Mouse (Mus musculus) limb, embryonic 12.5 days (tissue): ENCODE data around the gene Agrp. TPM values are rescaled to one million over a fixed set of nuclear protein-coding genes. Genes with fewer than 3 reads are reported as not detected.

Experiments used
- ATAC-seq: fragments of 200-750 bp; cut with Nextera tagmentation; 2 replicates; pipeline ENCODE4 v1.8.0; 2017; ENCODE audit warnings: low read depth, moderate TSS enrichment; ENCODE audit not compliant: insufficient number of reproducible peaks, insufficient read depth, low FRiP score, low TSS enrichment
- H3K27ac ChIP-seq: fragments of 300-500 bp; sonication (generic); 2 replicates; pipeline ENCODE4 v1.5.1; 2016; ENCODE audit warnings: mild to moderate bottlenecking, moderate library complexity
- H3K27me3 ChIP-seq: fragments of 300-500 bp; sonication (generic); 2 replicates; pipeline ENCODE4 v1.6.1; 2016; ENCODE audit warnings: mild to moderate bottlenecking, moderate library complexity
- H3K36me3 ChIP-seq: fragments of 300-500 bp; sonication (generic); 2 replicates; pipeline ENCODE4 v1.6.1; 2016; ENCODE audit warnings: mild to moderate bottlenecking, moderate library complexity
- H3K4me1 ChIP-seq: fragments of 300-500 bp; sonication (generic); replicated peaks from 2 replicates; pipeline ENCODE4 v1.6.1; 2016
- H3K4me2 ChIP-seq: fragments of 300-500 bp; sonication (generic); 2 replicates; pipeline ENCODE4 v1.6.1; 2016; ENCODE audit warnings: mild to moderate bottlenecking, moderate library complexity
- H3K4me3 ChIP-seq: fragments of 300-500 bp; sonication (generic); replicated peaks from 2 replicates; pipeline ENCODE4 v1.5.1; 2016; ENCODE audit warnings: mild to moderate bottlenecking
- H3K9ac ChIP-seq: fragments of 300-500 bp; sonication (generic); replicated peaks from 2 replicates; pipeline ENCODE4 v1.6.1; 2016; ENCODE audit warnings: mild to moderate bottlenecking, moderate library complexity
- H3K9me3 ChIP-seq: fragments of 300-500 bp; sonication (generic); 2 replicates; pipeline ENCODE4 v1.6.1; 2016; ENCODE audit warnings: mild to moderate bottlenecking, moderate library complexity
- WGBS: fragments of 180-500 bp; shearing (Covaris S2); methylation state at CpG from one replicate; pipeline ENCODE4 v1.1.7; 2016; 5-methylcytosine and 5-hydroxymethylcytosine counted together
- polyA plus RNA-seq: library from polyadenylated mRNA; unstranded; fragments of >200 nt; fragmentation: Nextera tagmentation; extraction: Ambion mirVana; gene quantifications from 2 replicates; pipeline ENCODE4 v1.2.1, GENCODE M21; 2016

Agrp gene
- polyA plus RNA-seq, result 0.97 and 1.4 TPM in 2 replicates

- no peaks in the 10 kb centered on the region for H3K36me3 ChIP-seq
- peak within 1 kb of the TSS; percentile 100 for H3K27ac ChIP-seq
- H3K4me3 ChIP-seq, result peak within 1 kb of the TSS; percentile 86
- H3K27me3 ChIP-seq, result no peaks in the 10 kb centered on the region
- peak within 1 kb of the TSS; percentile 98 for H3K9ac ChIP-seq
- peak within 1 kb of the TSS; percentile 89 for H3K4me2 ChIP-seq
- peak; percentile 42 for ATAC-seq
- WGBS, result under 1% methylated on average over 62 of the region's 63 CpGs
- no peaks in the 10 kb centered on the region for H3K9me3 ChIP-seq
- H3K4me1 ChIP-seq, result peaks cover 33% of the 10 kb centered on the region
Measured at GRCm38 (mm10) chr8:105636963-105637510, at the start of gene Agrp. Agrp (minus strand) TSS chr8:105637393.

GRCm38 (mm10) chr8:105686551-105686950 is 49.4 kb upstream of the Agrp start:
- peak overlapping the region; percentile 48; the same call in 1 of the 2 replicates for H3K4me2 ChIP-seq

GRCm38 (mm10) chr8:105685796-105686308 is 48.7 kb upstream of the Agrp start, which contains the start of gene Carmil2:
Carmil2 (plus strand) TSS chr8:105686274.
- peak within 1 kb of the TSS; percentile 48 for H3K4me2 ChIP-seq
- no peak within 1 kb of the TSS for H3K9ac ChIP-seq
- ATAC-seq, result peak; percentile 29; the same call in 1 of the 2 replicates
- H3K36me3 ChIP-seq, result peaks cover 38% of the 10 kb centered on the region
- H3K27ac ChIP-seq, result peak within 1 kb of the TSS; percentile 45; the same call in 1 of the 2 replicates
- peaks cover 9% of the 10 kb centered on the region for H3K4me1 ChIP-seq
- H3K27me3 ChIP-seq, result 0 out of 2 replicates have a peak, but pooled peaks cover 11% of the 10 kb centered on the region
- H3K9me3 ChIP-seq, result no peaks in the 10 kb centered on the region
- 7% methylated on average over 26 of the region's 26 CpGs for WGBS
- H3K4me3 ChIP-seq, result peak within 1 kb of the TSS; percentile 19

More at GRCm38 (mm10) chr8:105686551-105686950, 49.4 kb upstream of the Agrp start:
- Histone ChIP-seq H3K9me3 (no peaks in the 10 kb centered on the region), H3K27ac (peak overlapping the region; percentile 45; the same call in 1 of the 2 replicates), H3K36me3 (peaks cover 31% of the 10 kb centered on the region), H3K9ac (no peak overlapping the region), H3K4me3 (no peak overlapping the region), H3K4me1 (peaks cover 9% of the 10 kb centered on the region), H3K27me3 (0 out of 2 replicates have a peak, but pooled peaks cover 11% of the 10 kb centered on the region)
- 65% methylated on average over 6 of the region's 6 CpGs for WGBS
- no peak for ATAC-seq

DNA sequence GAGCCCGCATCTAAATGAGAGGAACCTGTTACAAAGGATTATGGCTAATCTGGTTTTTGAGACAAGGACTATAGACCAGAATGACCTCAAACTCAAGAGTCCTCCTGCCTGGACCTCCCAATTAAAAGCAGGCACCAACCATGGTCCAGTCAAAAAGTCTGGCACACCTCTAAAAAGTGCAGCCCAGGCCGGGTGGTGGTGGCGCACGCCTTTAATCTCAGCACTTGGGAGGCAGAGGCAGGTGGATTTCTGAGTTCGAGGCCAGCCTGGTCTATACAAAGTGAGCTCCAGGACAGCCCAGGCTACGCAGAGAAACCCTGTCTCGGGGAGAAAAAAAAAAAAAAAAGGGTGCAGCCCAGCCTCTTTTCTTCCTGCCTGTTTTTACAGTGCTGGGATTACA is 48.1 kb upstream of the Agrp start:
- Histone ChIP-seq H3K36me3 (peaks cover 43% of the 10 kb centered on the region), H3K27me3 (0 out of 2 replicates have a peak, but pooled peaks cover 11% of the 10 kb centered on the region), H3K4me3 (no peak overlapping the region), H3K27ac (no peak overlapping the region), H3K4me1 (peaks cover 9% of the 10 kb centered on the region), H3K9ac (no peak overlapping the region), H3K4me2 (peak overlapping the region; percentile 48), H3K9me3 (no peaks in the 10 kb centered on the region)
- 76% methylated on average over 7 of the region's 7 CpGs for WGBS
- no peak for ATAC-seq

DNA sequence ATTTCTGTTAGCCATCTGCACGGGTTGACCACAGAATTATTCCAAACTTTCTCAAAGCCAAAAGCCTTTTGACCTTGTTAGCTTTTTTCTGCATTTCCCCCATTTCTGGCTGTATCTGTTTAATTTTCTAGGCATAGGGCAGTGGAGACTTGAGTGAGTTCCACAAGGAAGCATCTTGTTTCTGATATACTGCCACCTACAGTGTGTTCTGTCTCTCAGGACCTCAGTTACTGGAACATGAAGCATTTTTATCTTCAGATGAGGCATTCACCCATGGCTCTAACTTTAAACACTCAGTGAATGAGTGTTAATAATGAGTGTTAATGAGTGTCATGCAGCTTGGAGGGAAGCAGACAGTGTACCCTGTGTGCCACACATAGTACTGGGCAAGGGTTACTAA is 40.7 kb upstream of the Agrp start:
- H3K27me3 ChIP-seq, result no peaks in the 10 kb centered on the region
- H3K4me3 ChIP-seq, result no peak overlapping the region
- no peak overlapping the region for H3K27ac ChIP-seq
- H3K9me3 ChIP-seq, result no peaks in the 10 kb centered on the region
- H3K36me3 ChIP-seq, result peaks cover 95% of the 10 kb centered on the region
- no peak for ATAC-seq
- 80% methylated on average over 1 of the region's 1 CpGs for WGBS
- H3K9ac ChIP-seq, result no peak overlapping the region
- no peaks in the 10 kb centered on the region for H3K4me1 ChIP-seq
- H3K4me2 ChIP-seq, result no peak overlapping the region

GRCm38 (mm10) chr8:105661167-105661566 is 24.0 kb upstream of the Agrp start:
- WGBS, result 87% methylated on average over 3 of the region's 3 CpGs
- no peaks in the 10 kb centered on the region for H3K9me3 ChIP-seq
- no peak for ATAC-seq
- no peak overlapping the region for H3K27ac ChIP-seq
- H3K4me1 ChIP-seq, result no peaks in the 10 kb centered on the region
- no peak overlapping the region for H3K4me3 ChIP-seq
- H3K9ac ChIP-seq, result no peak overlapping the region
- H3K4me2 ChIP-seq, result no peak overlapping the region
- peaks cover 41% of the 10 kb centered on the region for H3K36me3 ChIP-seq
- no peaks in the 10 kb centered on the region for H3K27me3 ChIP-seq

DNA sequence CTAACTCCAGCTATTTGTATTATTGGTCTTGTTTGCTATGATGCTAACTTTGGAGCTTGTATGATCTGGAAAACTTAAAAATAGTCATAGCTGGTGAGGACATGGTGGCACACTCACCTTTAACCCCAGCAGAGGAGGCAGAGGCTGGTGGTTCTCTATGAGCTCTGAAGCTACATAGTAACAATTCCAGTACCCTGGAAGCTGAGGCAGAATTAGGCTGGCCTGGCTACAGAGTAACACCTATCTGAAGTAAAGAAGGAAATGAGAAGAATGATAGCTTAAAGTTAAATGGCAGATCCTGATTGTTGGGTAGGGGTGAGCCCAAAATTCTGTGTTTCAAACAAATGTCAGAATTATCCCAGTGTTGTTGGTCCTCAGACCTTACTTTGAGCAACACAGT is 20.4 kb upstream of the Agrp start:
- Histone ChIP-seq H3K4me2 (no peak overlapping the region), H3K27ac (no peak overlapping the region), H3K9ac (no peak overlapping the region), H3K9me3 (no peaks in the 10 kb centered on the region), H3K36me3 (peaks cover 43% of the 10 kb centered on the region), H3K4me3 (no peak overlapping the region), H3K27me3 (no peaks in the 10 kb centered on the region), H3K4me1 (no peaks in the 10 kb centered on the region)
- ATAC-seq, result no peak

DNA sequence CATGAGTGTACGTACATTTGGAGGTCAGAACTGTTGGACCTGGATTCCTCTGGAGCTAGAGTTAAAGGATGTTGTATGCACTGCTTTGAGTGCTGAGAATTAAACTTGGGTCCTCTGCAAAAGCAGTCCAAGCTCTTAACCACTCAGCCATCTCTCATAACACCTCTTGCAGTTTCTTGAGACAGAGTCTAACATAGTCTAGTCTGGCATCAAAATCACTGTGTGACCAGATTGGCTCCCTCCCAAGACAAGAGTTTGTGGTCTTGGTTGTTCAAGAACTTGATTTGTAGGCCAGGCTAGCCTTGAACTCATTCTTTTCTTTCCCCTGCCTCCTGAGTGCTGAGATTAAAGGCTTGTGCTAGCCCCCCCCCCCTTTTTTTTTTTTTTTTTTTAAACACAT is 11.7 kb upstream of the Agrp start:
- Histone ChIP-seq H3K27me3 (no peaks in the 10 kb centered on the region), H3K4me3 (no peak overlapping the region), H3K4me2 (no peak overlapping the region), H3K9me3 (no peaks in the 10 kb centered on the region), H3K36me3 (peaks cover 76% of the 10 kb centered on the region), H3K27ac (no peak overlapping the region), H3K4me1 (no peaks in the 10 kb centered on the region), H3K9ac (no peak overlapping the region)
- no peak for ATAC-seq
- WGBS, result 96% methylated on average over 1 of the region's 1 CpGs

DNA sequence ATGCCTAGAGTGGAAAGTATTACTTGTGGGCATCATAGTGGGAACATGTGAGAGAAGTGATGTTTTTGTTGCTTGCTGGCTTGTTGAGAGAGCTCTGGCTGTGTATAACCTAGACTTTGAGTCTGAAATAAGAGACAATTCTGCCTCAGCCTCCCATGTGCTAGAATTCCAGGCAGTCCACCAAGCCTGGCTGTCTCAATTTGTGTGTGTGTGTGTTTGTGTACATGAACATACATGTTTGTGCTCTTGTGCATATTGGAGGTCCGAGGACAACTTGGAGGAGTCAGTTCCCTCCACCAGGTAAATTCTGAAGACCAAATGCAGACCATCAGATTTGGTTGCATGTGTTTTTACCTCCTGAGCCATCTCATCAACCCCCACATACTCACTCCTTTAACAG is 8.0 kb upstream of the Agrp start:
- Histone ChIP-seq H3K4me3 (no peak overlapping the region), H3K9ac (no peak overlapping the region), H3K4me2 (no peak overlapping the region), H3K4me1 (0 out of 2 replicates have a peak, but pooled peaks cover under 1% of the 10 kb centered on the region), H3K27ac (no peak overlapping the region), H3K27me3 (no peaks in the 10 kb centered on the region), H3K9me3 (no peaks in the 10 kb centered on the region), H3K36me3 (peaks cover 53% of the 10 kb centered on the region)
- no peak for ATAC-seq
- WGBS, result 88% methylated on average over 1 of the region's 1 CpGs

DNA sequence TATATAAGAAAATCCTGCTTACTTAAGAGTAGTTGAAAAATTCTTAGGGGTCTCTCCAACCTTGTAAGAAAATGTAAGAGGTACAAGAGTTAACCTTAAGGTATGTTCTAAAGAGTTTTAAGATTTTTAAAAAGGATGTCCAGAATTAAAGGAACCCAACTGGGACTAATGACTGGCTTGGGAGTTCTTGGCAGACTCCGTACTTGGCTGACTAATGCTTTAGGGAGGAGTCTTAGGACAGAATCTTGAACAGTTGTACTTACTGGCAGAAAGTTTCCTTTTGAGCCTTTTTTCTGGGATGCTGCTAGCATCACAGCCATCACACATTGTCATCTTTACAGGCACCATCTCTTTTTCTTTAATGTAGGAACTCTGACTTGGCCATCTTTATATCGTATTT is 3.3 kb upstream of the Agrp start:
- 89% methylated on average over 2 of the region's 2 CpGs for WGBS
- ATAC-seq, result no peak
- Histone ChIP-seq H3K9ac (no peak overlapping the region), H3K4me3 (no peak overlapping the region), H3K9me3 (no peaks in the 10 kb centered on the region), H3K4me1 (peaks cover 22% of the 10 kb centered on the region), H3K36me3 (peaks cover 19% of the 10 kb centered on the region), H3K27ac (no peak overlapping the region), H3K27me3 (no peaks in the 10 kb centered on the region), H3K4me2 (no peak overlapping the region)

DNA sequence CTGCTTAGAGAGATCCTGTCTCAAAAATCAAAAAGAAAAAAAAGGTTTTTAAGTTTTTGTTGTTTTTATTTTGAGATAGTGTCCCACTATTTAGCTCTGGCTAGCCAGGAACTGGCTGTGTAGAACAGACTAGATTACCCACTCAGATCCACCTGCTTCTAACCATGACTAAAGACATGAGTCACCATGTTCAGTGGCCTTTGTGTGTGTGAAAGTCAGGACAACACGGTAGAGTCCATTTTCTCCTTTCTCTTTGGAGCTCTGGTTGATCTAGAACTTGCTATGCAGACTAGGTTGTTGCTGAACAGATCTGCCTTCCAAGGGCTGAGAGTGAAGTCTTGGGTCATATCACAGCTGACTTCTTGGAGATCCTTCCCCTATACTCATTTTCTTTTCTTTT is 2.6 kb upstream of the Agrp start:
- Histone ChIP-seq H3K4me2 (no peak overlapping the region), H3K27me3 (no peaks in the 10 kb centered on the region), H3K9me3 (no peaks in the 10 kb centered on the region), H3K27ac (no peak overlapping the region), H3K9ac (no peak overlapping the region), H3K36me3 (peaks cover 13% of the 10 kb centered on the region), H3K4me3 (no peak overlapping the region), H3K4me1 (peaks cover 29% of the 10 kb centered on the region)
- WGBS, result 79% methylated on average over 1 of the region's 1 CpGs
- no peak for ATAC-seq
